Mouse (Mus musculus) heart, postnatal 10 days (tissue): ENCODE results near the gene Gucd1. TPM values are rescaled to one million over a fixed set of nuclear protein-coding genes. Genes with fewer than 3 reads are reported as not detected.
A peak's percentile ranks its signal among the peaks of the same experiment; 100 is the strongest.
"Not testable (repeated sequence)": the region's sequence is repeated elsewhere in the genome, so short reads cannot be mapped to it uniquely, and the experiment has no call there.

Experiments used
- DNase-seq, 2 experiments: peaks; one replicate each; pipeline ENCODE4 v3.0.0; 2021
- intact Hi-C: fragments of 180-260 bp; cut with DNase I; formaldehyde crosslinking; loops from one replicate; pipeline ENCODE4 v1.15.1; 2025
- total RNA-seq, 2 experiments: library from RNA; stranded (reverse); gene quantifications; 2 replicates each; pipeline ENCODE4 v1.2.3; 2021

The Gucd1 gene
- total RNA-seq, 2 experiments from 2014 or later = 42.8 to 44.0 TPM

DNA sequence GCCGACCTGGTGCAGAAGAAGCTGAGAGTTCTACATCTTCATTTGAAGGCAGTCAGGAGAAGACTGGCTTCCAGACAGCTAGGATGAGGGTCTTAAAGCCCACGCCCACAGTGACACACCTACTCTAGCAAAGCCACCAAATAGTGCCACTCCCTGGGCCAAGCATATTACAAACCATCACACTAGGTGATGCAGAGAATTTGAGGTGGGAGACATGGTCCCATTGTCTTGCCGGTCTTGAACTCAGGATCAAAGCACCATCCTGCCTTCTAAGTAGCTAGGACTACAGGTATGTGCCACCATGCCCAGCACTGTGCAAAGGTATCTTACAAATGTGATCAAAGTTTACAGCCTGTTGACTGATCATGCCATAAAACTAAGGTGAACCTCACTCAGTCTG is 77.0 kb downstream of the Gucd1 start:
- intact Hi-C loops = no loop called here
- no peak for DNase-seq

DNA sequence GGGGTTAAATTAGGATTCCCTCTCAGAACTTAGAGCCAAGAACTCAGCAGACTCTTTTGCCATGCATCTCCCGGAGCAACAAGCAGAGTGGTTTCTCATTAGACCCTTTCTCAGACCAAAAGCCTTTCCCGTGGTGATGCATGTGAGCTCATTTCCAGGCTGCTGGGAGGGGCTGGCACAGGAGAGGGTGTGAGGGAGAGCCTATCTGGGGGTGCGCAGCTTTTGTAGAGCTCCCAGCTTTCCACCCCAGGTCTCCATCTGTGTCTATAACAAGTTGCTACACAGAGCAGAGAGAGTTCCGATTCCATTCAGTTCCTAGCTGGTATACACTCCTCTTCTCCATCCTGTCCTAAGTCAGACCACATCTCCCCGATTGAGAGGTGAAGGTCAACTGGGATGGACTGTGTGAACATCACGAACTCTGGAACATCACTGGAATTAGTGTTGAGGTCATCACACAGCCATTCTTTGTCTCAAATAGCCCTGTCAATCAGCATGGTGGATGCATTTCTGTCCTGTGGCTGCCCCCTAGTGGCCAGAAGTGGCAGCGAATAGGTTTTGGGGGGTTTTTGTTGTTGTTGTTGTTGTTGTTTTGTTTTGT is 78.5 kb downstream of the Gucd1 start:
- peak; percentile 53 to 72 for DNase-seq
- intact Hi-C loops = loop anchor here (2.0 kb wide), 1 partner anchor 47 kb away; no protein-coding TSS in a partner anchor

DNA sequence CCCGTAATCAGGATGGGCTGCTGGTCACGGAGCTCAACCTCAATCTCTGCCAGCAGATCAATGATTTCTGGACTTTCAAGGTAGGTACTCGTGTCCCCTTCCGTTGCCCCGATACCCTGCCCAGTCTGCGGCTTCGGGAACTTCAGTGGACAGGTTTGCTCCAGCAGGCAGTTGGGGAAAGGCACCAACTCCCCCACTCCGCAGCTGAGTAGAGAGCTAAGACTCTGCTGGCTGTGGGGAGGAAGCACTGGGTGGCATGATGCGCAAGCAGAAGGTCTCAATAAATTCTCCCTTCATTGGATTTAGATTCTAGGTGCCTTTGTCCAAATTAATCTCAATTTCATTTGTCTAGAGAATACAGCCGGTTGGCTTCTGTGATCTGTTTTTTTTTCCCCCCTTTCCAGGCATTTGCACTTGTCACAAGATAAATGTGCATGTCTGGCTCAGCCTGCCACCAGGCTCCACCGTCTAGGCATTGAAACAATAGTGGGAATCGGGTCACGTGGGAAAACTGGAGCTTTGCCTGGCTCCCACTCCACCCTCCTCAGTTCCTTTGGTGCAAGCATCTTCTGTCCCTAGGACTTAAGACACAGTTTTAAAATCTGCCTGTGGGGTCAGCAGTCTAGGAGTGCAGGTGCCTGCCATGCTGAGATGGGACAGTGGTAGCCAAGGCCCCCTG is 79.5 kb downstream of the Gucd1 start:
- intact Hi-C loops = loop anchor here (2.0 kb wide), 1 partner anchor 49 kb away; no protein-coding TSS in a partner anchor
- peak; percentile 71 to 78 for DNase-seq

DNA sequence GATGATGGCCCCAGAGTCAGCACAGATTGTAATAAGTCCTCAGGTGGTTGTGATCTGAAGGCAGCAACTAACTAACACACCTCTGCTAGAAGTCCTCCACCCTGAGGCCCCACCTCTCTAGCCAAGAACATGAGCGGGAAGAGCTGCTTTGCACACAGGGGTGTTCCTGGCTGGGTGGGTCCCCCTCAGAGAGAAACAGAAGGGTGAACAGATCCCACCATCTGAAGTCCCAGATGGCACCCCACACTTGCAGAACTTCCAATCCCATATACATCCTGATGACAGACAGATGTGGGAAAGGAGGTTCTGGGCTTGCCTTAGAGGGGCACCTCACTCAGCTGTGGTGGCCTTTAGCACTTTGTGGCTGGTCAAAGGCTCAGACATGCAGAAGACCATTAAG is 80.5 kb downstream of the Gucd1 start:
- intact Hi-C loops = loop anchor here (2.0 kb wide), 4 partner anchors 44 to 254 kb away; partner anchors contain the start of gene Adora2a
- no peak for DNase-seq

DNA sequence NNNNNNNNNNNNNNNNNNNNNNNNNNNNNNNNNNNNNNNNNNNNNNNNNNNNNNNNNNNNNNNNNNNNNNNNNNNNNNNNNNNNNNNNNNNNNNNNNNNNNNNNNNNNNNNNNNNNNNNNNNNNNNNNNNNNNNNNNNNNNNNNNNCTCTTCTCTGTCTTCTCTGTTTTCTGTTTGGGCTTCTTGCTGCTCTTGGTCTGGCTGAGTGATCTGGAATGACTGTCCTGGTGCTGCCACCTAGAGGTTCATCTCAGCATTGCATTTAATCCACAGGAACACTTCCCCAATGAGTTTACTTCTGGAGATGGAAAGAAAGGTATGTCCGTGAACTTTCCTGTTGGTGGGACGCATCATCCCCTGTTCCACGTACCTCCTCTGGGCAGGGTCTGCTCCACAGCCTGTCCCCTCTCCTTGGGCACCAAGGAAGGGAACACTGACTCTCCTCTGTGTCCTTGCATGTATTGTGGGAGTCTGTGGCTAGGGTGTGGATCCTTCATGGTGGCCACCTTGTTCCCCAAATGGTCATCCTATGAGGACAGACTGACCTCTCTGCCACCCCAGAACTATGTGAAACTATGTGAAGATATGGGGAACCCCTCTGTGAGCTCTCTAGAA is 81.1 kb downstream of the Gucd1 start:
- intact Hi-C loops = loop anchor here (1.0 to 2.0 kb wide), 5 partner anchors 44 to 254 kb away; partner anchors contain the start of gene Adora2a

DNA sequence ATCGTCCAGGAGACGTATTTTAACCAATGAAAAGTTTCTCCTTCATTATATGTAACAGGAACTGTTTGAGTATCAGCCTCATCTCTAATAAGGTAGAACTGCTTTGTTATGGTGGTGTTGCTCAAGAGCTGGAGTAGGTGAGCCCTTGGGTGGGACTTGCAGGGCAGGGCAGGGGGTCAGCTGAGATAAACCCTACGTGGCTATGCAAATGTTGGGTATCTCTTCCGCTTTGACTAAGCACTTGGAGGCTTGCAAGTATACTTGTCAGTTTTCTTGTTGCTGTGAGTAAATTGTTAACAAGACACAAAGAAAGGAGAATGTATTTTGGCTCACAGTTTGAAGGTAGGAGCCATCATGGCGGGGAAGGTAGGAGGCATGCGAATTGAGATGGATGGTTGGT is 87.1 kb downstream of the Gucd1 start:
- intact Hi-C loops = no loop called here
- no peak for DNase-seq

More for the DNA sequence above, 81.1 kb downstream of the Gucd1 start:
- peak; percentile 90 to 95 for DNase-seq

DNA sequence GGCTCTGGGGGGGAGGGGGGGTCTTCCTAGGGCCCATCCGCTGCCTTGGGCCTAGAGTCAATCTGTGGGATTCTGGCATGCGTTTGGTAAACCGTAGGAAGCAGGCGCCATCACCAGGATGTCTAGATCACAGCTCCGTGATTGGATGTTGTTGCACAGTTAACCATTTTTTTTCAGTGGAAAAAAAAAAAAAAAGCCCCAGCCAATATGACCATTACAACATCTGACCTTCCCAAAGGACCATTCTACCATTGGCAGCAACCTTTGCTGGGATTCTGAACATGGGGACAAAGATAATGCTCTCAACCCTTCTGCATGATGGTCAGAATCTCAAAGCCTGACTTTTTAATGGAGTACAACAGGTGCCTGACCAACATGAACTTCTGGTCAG is 87.6 kb downstream of the Gucd1 start:
- intact Hi-C loops = no loop called here
- DNase-seq = no peak

- DNase-seq = no peak
- intact Hi-C loops = no loop called here
Observed at GRCm38 (mm10) chr10:75429522-75430146, 88.1 kb downstream of the Gucd1 start.

DNA sequence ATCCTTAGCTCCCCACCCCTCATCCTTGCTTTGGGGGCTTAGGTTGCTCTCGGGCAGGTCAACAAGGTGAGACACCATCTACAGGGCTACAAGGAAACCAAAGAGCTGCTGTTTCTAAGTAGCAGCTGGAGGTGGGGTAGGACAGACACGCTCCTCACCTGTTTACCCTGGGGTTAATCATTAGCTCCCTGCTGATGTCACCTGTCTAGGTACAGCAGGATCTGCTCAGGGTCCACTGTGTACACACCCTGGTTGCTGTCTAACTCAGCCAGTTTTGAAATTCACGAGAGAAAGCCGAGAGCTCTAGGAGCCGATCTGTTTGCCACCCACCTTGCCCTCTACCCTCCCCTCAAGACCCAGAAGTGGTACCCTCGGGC is 88.8 kb downstream of the Gucd1 start:
- DNase-seq = no peak
- intact Hi-C loops = no loop called here

- intact Hi-C loops = no loop called here
- no peak for DNase-seq
Observed at GRCm38 (mm10) chr10:75428049-75429003, 89.4 kb downstream of the Gucd1 start.

DNA sequence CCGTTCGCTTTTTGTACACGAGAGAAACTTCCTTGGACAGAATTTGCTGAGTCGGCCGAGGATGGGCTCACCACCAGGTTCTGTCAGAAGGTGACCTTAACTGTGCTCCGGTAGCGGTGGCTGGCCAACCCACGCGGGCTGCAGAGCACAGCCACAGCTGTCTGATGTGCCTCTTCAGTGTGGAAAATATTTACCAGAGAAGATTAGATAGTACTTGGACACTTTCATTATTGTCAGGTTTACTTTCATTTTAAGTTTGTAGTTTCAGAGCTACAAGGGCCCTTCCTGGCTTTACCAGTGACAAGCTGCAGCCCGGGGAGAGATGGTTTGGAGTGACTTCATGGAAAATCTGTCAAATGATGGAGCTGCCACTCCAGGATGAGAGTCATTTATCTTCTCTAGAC is 93.3 kb downstream of the Gucd1 start:
- intact Hi-C loops = no loop called here
- no peak for DNase-seq

- intact Hi-C loops = no loop called here
- no peak for DNase-seq
Observed at GRCm38 (mm10) chr10:75418747-75419146, 99.0 kb downstream of the Gucd1 start.

DNA sequence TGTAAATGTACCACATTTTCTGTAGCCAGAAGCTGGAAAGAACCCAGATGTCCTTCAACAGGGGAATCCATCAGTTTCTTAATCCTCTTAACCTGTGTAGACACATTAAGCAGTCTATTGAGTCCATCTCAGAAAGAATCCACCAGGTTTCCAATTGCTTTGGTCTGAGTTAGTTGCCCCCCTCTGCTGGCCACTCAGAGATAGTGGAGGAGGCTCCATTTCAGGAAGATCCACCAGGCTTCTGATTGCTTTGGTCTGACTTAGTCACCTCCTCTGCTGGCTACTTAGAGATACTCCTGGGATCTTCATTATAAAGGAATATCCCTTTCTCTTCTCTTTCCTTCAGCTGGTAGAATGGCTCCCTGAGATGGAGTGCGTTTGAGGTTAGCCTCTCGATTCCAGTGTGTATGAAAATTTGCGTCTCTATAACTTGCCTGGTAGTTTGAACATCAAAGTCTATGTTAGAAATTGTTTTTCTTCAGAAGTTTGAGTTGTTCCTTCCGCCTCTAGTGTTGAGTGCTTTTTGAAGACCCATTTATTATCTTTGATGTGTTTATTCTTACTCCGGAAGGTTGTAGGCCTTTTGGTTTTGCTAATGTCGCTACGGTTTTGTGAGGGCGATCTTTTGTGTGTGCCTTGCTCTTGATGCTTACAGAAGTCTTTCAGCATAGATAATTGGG is 100.3 kb downstream of the Gucd1 start:
- no peak for DNase-seq
- intact Hi-C loops = no loop called here

DNA sequence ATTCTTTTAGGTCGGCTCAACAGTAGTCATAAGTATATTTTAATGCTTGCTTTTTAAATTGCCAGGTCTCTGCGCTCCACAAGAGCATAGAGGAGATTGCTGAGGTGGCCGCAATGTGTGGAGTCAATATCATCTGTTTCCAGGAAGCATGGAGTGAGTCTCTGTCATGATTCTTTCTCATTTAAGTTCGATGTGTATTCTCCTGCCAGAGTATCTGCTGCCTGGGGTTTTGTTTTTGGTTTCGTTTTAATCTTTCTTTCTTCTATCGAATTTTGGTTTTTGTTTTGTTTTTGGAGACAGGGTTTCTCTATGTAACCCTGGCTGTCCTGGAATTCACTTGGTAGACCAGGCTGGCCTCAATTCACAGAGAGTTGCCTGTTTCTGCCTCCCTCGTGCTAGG is 102.8 kb downstream of the Gucd1 start:
- intact Hi-C loops = no loop called here
- DNase-seq = no peak

DNA sequence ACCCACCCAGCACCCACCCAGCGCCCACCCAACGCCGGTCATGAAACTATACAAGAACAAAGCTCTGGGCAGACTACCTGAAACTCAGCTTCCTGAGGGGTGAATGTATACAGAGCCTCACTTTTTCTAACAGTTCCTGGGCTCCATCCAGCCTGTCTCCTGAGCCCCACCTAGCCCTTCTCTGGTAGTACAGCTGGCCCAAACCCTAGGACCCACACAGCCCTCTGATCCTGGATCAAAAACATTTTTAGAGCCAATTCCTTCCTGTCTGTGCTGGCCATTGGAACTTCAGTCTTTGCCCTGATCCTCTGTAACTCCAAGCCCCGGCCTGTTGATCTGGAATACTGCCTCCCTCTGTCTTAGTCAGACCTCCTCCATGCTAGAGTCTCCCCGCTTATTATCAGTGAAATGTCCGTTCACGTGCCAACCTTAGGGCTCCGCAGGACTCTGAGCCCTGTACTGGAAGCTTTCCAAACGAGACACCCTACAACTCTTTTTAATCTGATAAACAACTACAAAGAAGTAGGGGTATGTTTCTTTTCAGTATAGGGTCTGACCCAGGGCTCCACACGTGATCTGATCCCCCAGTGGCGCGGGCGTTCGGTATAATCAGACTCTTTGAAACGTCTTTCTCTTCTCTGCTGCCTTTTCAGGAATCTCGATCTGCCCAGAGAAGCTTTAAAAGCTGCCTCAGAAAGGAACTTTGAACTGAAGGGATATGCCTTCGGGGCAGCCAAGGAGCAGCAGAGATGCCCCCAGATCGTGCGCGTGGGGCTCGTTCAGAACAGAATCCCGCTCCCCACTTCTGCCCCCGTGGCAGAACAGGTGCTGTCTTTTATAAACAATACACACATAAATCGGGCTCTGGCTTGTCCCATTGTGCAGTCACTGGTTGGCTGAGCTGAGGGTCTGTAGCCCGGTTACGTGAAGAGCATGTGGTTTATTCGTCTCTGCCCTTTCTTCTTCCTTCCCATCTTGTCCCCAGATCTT is 105.4 kb downstream of the Gucd1 start:
- intact Hi-C loops = no loop called here
- no peak for DNase-seq

DNA sequence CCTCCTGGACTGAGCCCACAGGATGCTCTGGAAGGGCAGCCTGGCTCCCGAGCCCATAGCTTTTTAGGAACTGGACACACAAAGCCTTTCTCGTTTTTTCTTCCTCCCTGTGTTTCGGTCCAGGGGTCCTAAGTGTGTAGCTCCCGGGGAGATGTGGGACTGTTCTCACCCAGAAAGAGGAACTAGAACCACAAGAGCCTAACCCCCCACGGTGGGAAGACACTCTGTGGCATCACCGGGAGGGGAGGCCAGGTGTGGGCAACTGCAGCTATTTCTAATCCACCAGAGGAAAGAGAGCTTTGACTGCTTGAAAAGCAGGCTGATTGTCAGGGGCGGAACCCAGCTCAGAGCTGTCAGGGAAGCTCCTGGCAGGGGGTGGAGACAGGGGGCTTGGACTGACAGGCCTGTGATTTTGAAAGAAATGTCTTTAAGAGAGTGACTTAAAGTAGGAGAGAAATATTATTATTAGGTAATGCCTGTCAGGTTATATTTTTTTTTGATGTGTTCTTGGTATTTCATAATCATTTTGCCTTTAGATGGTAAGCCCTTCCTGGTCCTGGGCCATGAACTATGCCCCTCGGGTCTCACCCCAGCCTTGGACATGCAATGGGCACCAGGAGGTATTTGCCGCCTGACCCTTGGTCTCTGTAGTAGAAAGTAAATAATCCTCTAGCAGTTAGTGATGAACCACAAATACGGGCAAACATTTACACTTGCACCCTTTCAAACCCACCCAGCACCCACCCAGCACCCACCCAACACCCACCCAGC is 106.2 kb downstream of the Gucd1 start:
- DNase-seq, intact Hi-C loops: not testable (repeated sequence)

- intact Hi-C loops = no loop called here
- no peak for DNase-seq
Observed at GRCm38 (mm10) chr10:75407741-75408140, 110.0 kb downstream of the Gucd1 start.

- peak; percentile 76 to 77 for DNase-seq
- intact Hi-C loops = no loop called here
Observed at GRCm38 (mm10) chr10:75406755-75407154, 111.0 kb downstream of the Gucd1 start.
